Mouse (Mus musculus): ENCODE measurements around the gene Gm49358. TPM values are rescaled to one million over a fixed set of nuclear protein-coding genes. Genes with fewer than 3 reads are reported as not detected.

Gene Gm49358
- not detected in 2 replicates for polyA plus RNA-seq (2014; fragmentation: Nextera tagmentation; extraction: Ambion mirVana)

DNA sequence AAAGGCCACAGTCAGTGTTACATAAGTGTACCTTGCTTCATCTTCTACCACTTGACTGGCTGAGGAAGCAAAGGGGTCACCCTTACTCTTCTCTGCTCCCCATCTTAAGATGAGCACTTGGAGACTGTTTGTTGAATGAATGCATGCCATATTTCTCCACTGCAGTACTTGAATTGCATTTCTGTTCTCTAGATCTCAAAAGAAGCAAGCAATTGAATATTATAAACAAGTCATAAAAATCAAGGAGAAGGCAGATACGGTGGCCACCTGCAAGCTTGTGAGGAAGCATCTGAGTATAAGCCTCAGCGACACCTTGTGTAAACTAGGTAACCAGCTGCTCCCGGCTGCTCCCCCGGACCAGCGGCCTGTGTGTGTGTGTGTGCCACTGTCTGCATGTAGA is at the start of gene Gm49358:
Gm49358 (plus strand) TSS at position 301 of the 400 bp plus-strand sequence.
- WGBS (ENCODE audit: insufficient replicate concordance), result 89% methylated on average over 5 of the region's 5 CpGs
- H3K27ac ChIP-seq (ENCODE audit: low read depth, low read length), result no peak within 1 kb of the TSS
- H3K36me3 ChIP-seq (ENCODE audit: control insufficient read depth, insufficient read depth, low read length), result no peaks in the 10 kb centered on the region
- no peak within 1 kb of the TSS for H3K4me2 ChIP-seq
- H3K9ac ChIP-seq (ENCODE audit: low read depth, low read length), result no peak within 1 kb of the TSS
- H3K27me3 ChIP-seq (ENCODE audit: control insufficient read depth, insufficient read depth, low read length), result no peaks in the 10 kb centered on the region
- H3K9me3 ChIP-seq (replicated peaks; ENCODE audit: control insufficient read depth, low read length), result no peaks in the 10 kb centered on the region
- ATAC-seq (replicated peaks; ENCODE audit: insufficient number of reproducible peaks, low FRiP score, low TSS enrichment), result no peak
- H3K4me3 ChIP-seq (ENCODE audit: low read depth, low read length), result no peak within 1 kb of the TSS
- H3K4me1 ChIP-seq (ENCODE audit: control insufficient read depth, insufficient read depth, low read length), result no peaks in the 10 kb centered on the region

DNA sequence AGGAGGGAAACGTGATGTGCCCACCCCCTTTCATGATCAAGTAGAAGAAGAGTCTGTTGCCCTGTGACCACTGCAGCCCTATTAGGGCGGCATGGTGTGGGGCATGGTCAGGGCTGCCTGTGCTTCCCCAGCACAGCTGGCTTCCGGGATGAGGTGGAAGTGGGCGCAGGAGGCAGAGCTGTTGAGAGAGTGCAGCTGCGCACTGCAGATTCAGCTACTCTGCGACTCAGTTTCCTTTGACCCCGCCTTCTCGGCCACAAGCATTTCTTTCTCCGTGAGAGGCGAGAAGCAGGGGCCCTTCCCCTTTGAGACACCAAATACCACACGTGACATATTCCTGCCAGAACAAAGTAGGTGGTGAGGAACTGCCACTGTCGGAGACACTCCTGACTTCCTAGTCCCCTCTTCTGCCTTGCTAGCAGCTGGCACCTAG is 36.2 kb upstream of the Gm49358 start:
- Histone ChIP-seq H3K27ac (ENCODE audit: low read depth, low read length) (0 out of 2 replicates have a peak overlapping the region, but pooled peaks have one; percentile 35), H3K9ac (ENCODE audit: low read depth, low read length) (peak overlapping the region; percentile 54), H3K36me3 (ENCODE audit: control insufficient read depth, insufficient read depth, low read length) (no peaks in the 10 kb centered on the region), H3K27me3 (ENCODE audit: control insufficient read depth, insufficient read depth, low read length) (no peaks in the 10 kb centered on the region), H3K4me2 (peak overlapping the region; percentile 60), H3K4me1 (ENCODE audit: control insufficient read depth, insufficient read depth, low read length) (peaks cover 6% of the 10 kb centered on the region), H3K9me3 (replicated peaks; ENCODE audit: control insufficient read depth, low read length) (no peaks in the 10 kb centered on the region), H3K4me3 (ENCODE audit: low read depth, low read length) (peak overlapping the region; percentile 23)
- ATAC-seq (replicated peaks; ENCODE audit: insufficient number of reproducible peaks, low FRiP score, low TSS enrichment), result peak; percentile 62; the same call in 1 of the 2 replicates
- WGBS (ENCODE audit: insufficient replicate concordance), result 2% methylated on average over 12 of the region's 12 CpGs

DNA sequence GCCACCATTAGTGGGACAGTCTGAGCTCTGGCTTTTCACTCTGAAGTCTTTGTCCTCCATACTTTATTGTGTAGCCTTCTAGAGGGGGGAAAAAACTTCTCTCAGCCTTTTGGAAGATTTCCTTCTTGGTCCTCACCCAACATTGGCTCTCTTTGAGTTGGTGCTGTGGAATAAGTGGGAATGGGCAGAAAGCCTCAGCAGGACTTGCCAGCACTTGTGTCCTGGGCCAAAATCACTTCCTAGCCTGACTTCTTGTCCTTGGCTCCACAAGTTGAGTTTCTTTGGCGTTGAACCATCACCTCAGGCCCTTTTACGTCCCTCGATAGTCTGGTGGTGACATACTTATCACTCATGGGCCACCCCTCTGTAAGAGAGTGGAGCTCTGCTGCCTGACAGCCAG is 35.6 kb upstream of the Gm49358 start:
- H3K4me1 ChIP-seq (ENCODE audit: control insufficient read depth, insufficient read depth, low read length), result peaks cover 6% of the 10 kb centered on the region
- H3K27me3 ChIP-seq (ENCODE audit: control insufficient read depth, insufficient read depth, low read length), result no peaks in the 10 kb centered on the region
- no peaks in the 10 kb centered on the region for H3K9me3 ChIP-seq (replicated peaks; ENCODE audit: control insufficient read depth, low read length)
- WGBS (ENCODE audit: insufficient replicate concordance), result 78% methylated on average over 3 of the region's 3 CpGs
- no peak for ATAC-seq (replicated peaks; ENCODE audit: insufficient number of reproducible peaks, low FRiP score, low TSS enrichment)
- no peak overlapping the region for H3K4me3 ChIP-seq (ENCODE audit: low read depth, low read length)
- H3K9ac ChIP-seq (ENCODE audit: low read depth, low read length), result peak overlapping the region; percentile 54; the same call in 1 of the 2 replicates
- peak overlapping the region; percentile 60 for H3K4me2 ChIP-seq
- H3K36me3 ChIP-seq (ENCODE audit: control insufficient read depth, insufficient read depth, low read length), result no peaks in the 10 kb centered on the region
- H3K27ac ChIP-seq (ENCODE audit: low read depth, low read length), result no peak overlapping the region

DNA sequence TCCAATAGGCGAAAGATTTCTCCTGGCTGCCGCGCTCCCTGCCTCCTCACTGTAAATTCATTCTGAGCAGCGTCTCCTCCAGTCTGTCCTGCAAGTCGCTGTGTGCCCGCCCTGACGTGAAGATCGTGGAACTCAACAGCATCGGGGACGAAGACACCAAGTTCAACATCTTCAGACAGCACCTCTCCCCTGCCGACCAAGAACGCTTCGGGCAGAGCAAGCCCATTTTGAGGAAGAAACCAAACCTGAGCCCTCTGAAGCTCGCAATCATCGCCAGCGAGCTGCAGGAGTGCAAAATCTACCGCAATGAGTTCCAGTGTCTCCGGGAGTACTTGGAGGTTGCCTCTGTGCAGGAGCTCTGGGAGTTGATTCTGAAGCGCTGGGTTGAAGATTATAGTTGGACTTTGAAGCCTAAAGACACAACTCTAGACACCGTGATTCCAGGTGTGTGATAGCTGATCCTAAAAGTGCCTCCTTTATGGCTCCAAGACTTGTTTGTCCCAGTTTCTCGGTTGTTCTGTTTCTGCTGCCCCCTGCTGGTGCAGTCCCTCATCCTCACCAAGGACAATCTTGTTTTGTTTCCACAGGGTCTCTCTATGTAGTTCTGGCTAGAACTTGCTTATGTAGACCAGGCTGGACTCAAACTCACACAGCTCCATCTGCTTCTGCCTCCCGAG is 32.8 kb upstream of the Gm49358 start:
- Histone ChIP-seq H3K4me3 (ENCODE audit: low read depth, low read length) (peak overlapping the region; percentile 46), H3K4me2 (peak overlapping the region; percentile 70), H3K9ac (ENCODE audit: low read depth, low read length) (peak overlapping the region; percentile 62), H3K36me3 (ENCODE audit: control insufficient read depth, insufficient read depth, low read length) (no peaks in the 10 kb centered on the region), H3K27ac (ENCODE audit: low read depth, low read length) (no peak overlapping the region), H3K4me1 (ENCODE audit: control insufficient read depth, insufficient read depth, low read length) (peaks cover 6% of the 10 kb centered on the region), H3K9me3 (replicated peaks; ENCODE audit: control insufficient read depth, low read length) (no peaks in the 10 kb centered on the region), H3K27me3 (ENCODE audit: control insufficient read depth, insufficient read depth, low read length) (no peaks in the 10 kb centered on the region)
- WGBS (ENCODE audit: insufficient replicate concordance), result 12% methylated on average over 22 of the region's 22 CpGs
- ATAC-seq (replicated peaks; ENCODE audit: insufficient number of reproducible peaks, low FRiP score, low TSS enrichment), result no peak

DNA sequence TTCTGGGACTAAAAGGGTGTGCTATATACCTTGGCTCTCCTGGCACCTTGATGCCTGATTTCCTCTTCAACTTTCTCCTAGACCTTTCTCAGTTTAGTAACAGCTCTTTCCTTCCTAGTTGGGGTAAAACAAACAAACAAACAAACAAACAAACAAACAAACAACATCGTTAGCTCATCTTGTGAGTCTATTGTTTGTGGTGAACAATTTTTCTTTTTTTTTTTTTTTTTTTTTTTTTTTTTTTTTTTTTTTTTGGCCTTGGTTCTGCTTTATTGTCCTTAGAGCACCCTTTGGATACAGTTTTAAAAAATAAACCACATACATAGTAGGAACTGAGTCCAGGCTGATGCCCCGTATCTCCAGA is 32.3 kb upstream of the Gm49358 start:
- no peak overlapping the region for H3K27ac ChIP-seq (ENCODE audit: low read depth, low read length)
- no peak overlapping the region for H3K4me2 ChIP-seq
- no peaks in the 10 kb centered on the region for H3K36me3 ChIP-seq (ENCODE audit: control insufficient read depth, insufficient read depth, low read length)
- H3K4me3 ChIP-seq (ENCODE audit: low read depth, low read length), result no peak overlapping the region
- H3K27me3 ChIP-seq (ENCODE audit: control insufficient read depth, insufficient read depth, low read length), result no peaks in the 10 kb centered on the region
- H3K9me3 ChIP-seq (replicated peaks; ENCODE audit: control insufficient read depth, low read length), result no peaks in the 10 kb centered on the region
- peaks cover 6% of the 10 kb centered on the region for H3K4me1 ChIP-seq (ENCODE audit: control insufficient read depth, insufficient read depth, low read length)
- no peak overlapping the region for H3K9ac ChIP-seq (ENCODE audit: low read depth, low read length)
- WGBS (ENCODE audit: insufficient replicate concordance), result 30% methylated on average over 2 of the region's 2 CpGs
- no peak for ATAC-seq (replicated peaks; ENCODE audit: insufficient number of reproducible peaks, low FRiP score, low TSS enrichment)

DNA sequence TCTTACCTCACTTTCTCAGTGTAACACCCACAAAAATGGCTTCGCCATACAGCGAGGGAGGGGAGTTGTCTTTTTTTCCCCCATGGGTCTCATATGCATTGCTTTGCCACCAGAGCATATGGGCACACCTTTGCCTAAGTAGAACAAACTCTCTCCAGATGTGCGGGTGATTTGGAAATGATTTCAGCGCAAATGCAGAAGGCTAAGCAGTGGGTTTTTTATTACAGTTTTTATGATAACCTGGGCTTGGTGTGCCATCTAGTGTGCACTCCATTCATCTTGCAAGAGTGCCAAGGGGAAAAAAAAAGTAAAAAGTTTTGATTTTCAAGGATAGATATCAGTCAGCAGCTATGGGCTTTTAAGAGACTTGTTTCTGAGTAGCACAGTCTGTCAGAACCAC is 28.7 kb upstream of the Gm49358 start:
- no peak for ATAC-seq (replicated peaks; ENCODE audit: insufficient number of reproducible peaks, low FRiP score, low TSS enrichment)

DNA sequence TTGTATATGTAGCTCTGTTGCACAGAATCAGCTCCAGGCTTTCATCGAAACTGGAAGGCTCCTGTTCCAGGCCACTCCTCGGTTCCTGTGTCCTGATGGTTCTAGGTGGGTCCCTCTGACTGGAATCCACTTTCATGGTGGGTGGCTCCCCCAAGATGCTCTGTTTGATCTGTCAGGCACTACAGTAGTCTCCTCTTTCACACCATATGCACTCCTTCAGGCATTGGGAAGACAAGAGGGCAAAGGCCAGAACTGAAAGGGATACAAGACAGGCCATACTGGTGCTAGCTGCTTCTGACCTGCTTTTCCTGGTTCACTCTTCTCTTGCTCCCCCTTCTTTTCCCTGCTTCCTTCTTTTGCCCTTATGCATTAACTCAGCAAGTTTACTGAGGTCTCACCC is 20.9 kb upstream of the Gm49358 start:
- Histone ChIP-seq H3K4me3 (ENCODE audit: low read depth, low read length) (no peak overlapping the region), H3K4me1 (ENCODE audit: control insufficient read depth, insufficient read depth, low read length) (no peaks in the 10 kb centered on the region), H3K9me3 (replicated peaks; ENCODE audit: control insufficient read depth, low read length) (no peaks in the 10 kb centered on the region), H3K36me3 (ENCODE audit: control insufficient read depth, insufficient read depth, low read length) (no peaks in the 10 kb centered on the region), H3K27me3 (ENCODE audit: control insufficient read depth, insufficient read depth, low read length) (no peaks in the 10 kb centered on the region), H3K27ac (ENCODE audit: low read depth, low read length) (no peak overlapping the region), H3K4me2 (no peak overlapping the region), H3K9ac (ENCODE audit: low read depth, low read length) (no peak overlapping the region)
- WGBS (ENCODE audit: insufficient replicate concordance), result 74% methylated on average over 2 of the region's 2 CpGs
- no peak for ATAC-seq (replicated peaks; ENCODE audit: insufficient number of reproducible peaks, low FRiP score, low TSS enrichment)

More for the DNA sequence above, 28.7 kb upstream of the Gm49358 start:
- H3K27ac ChIP-seq (ENCODE audit: low read depth, low read length), result no peak overlapping the region
- WGBS (ENCODE audit: insufficient replicate concordance), result 80% methylated on average over 4 of the region's 4 CpGs
- no peaks in the 10 kb centered on the region for H3K4me1 ChIP-seq (ENCODE audit: control insufficient read depth, insufficient read depth, low read length)
- H3K27me3 ChIP-seq (ENCODE audit: control insufficient read depth, insufficient read depth, low read length), result no peaks in the 10 kb centered on the region
- no peak overlapping the region for H3K4me3 ChIP-seq (ENCODE audit: low read depth, low read length)
- H3K4me2 ChIP-seq, result no peak overlapping the region
- H3K36me3 ChIP-seq (ENCODE audit: control insufficient read depth, insufficient read depth, low read length), result no peaks in the 10 kb centered on the region
- no peaks in the 10 kb centered on the region for H3K9me3 ChIP-seq (replicated peaks; ENCODE audit: control insufficient read depth, low read length)
- H3K9ac ChIP-seq (ENCODE audit: low read depth, low read length), result no peak overlapping the region

DNA sequence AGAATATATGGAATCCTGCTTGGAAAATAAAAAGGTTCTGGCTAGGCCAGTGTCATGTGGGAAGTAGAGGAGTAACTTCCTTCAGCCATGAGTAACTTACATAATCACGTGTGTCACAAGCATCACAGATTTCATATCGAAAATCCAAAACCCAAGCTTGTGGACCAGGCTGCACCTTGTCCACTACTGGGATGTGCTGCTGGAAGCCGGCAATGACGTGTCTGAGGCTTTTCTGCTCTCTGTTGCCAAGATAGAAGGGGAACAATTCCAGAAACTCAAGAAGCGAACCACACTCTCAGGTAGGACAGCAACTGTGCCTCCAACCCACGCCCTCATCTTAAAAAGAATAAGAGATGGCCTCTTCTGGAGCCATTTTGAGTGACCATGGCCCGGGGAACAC is 19.5 kb upstream of the Gm49358 start:
- Histone ChIP-seq H3K9me3 (replicated peaks; ENCODE audit: control insufficient read depth, low read length) (no peaks in the 10 kb centered on the region), H3K27ac (ENCODE audit: low read depth, low read length) (no peak overlapping the region), H3K4me1 (ENCODE audit: control insufficient read depth, insufficient read depth, low read length) (no peaks in the 10 kb centered on the region), H3K4me2 (no peak overlapping the region), H3K9ac (ENCODE audit: low read depth, low read length) (no peak overlapping the region), H3K36me3 (ENCODE audit: control insufficient read depth, insufficient read depth, low read length) (no peaks in the 10 kb centered on the region), H3K4me3 (ENCODE audit: low read depth, low read length) (no peak overlapping the region), H3K27me3 (ENCODE audit: control insufficient read depth, insufficient read depth, low read length) (no peaks in the 10 kb centered on the region)
- 81% methylated on average over 7 of the region's 7 CpGs for WGBS (ENCODE audit: insufficient replicate concordance)
- ATAC-seq (replicated peaks; ENCODE audit: insufficient number of reproducible peaks, low FRiP score, low TSS enrichment), result no peak

All from heart, embryonic 11.5 days (tissue).